Mouse (Mus musculus) ES-Bruce4 (cell line): ENCODE measurements around the gene Sept5. TPM values are rescaled to one million over a fixed set of nuclear protein-coding genes. Genes with fewer than 3 reads are reported as not detected.

ENCODE experiments used
- H3K27ac ChIP-seq: 2 replicates; pipeline ENCODE4 v1.5.1; 2012; ENCODE audit warnings: low read length, inconsistent platforms; ENCODE audit not compliant: insufficient read depth
- H3K27me3 ChIP-seq: 2 replicates; pipeline ENCODE4 v1.6.1; 2012; ENCODE audit warnings: mild to moderate bottlenecking, low read length, inconsistent platforms; ENCODE audit not compliant: control insufficient read depth, poor library complexity, insufficient read depth, severe bottlenecking
- H3K36me3 ChIP-seq: 2 replicates; pipeline ENCODE4 v1.6.1; 2012; ENCODE audit warnings: inconsistent platforms, mild to moderate bottlenecking, low read length, moderate library complexity; ENCODE audit not compliant: control insufficient read depth, poor library complexity, insufficient read depth, severe bottlenecking
- H3K4me1 ChIP-seq: one replicate; pipeline ENCODE4 v1.8.1; 2011; ENCODE audit warnings: low read length; ENCODE audit not compliant: control insufficient read depth, insufficient read depth
- H3K4me3 ChIP-seq: 2 replicates; pipeline ENCODE4 v1.5.1; 2011; ENCODE audit warnings: low read depth, mild to moderate bottlenecking, low read length
- H3K9ac ChIP-seq: 2 replicates; pipeline ENCODE4 v1.6.1; 2012; ENCODE audit warnings: low read depth, mild to moderate bottlenecking, inconsistent platforms; ENCODE audit not compliant: poor library complexity, severe bottlenecking
- H3K9me3 ChIP-seq: replicated peaks from 2 replicates; pipeline ENCODE4 v1.6.1; 2012; ENCODE audit warnings: mild to moderate bottlenecking, low read length, inconsistent platforms; ENCODE audit not compliant: control insufficient read depth, poor library complexity, insufficient read depth, severe bottlenecking
- CTCF ChIP-seq: IDR thresholded peaks from one replicate; pipeline ENCODE4 v1.8.1; 2011; ENCODE audit warnings: low read depth, low read length
- EP300 ChIP-seq: IDR thresholded peaks from 2 replicates; pipeline ENCODE4 v1.6.1; 2011; ENCODE audit warnings: low read depth, low read length; ENCODE audit not compliant: insufficient read depth
- POLR2A ChIP-seq: IDR thresholded peaks from one replicate; pipeline ENCODE4 v1.8.1; 2011; ENCODE audit warnings: low read length; ENCODE audit not compliant: insufficient read depth
- polyA plus RNA-seq: library from polyadenylated mRNA; stranded (reverse); fragments of >200 nt; gene quantifications from 2 replicates; pipeline ENCODE4 v1.2.4, GENCODE M21; 2011; ENCODE audit warnings: low read depth; ENCODE audit not compliant: missing spikeins, insufficient read depth, insufficient read length

The Sept5 gene
- polyA plus RNA-seq, 1 experiment: 1.8 TPM

- TF ChIP-seq CTCF (no peak), POLR2A (no peak), EP300 (no peak)
- Histone ChIP-seq H3K4me3 (no peak overlapping the region), H3K4me1 (no peaks in the 10 kb centered on the region)
These were observed 40.6 kb downstream of the Sept5 start for GRCm38 (mm10) chr16:18589080-18589621.

GRCm38 (mm10) chr16:18588738-18589055 is 41.1 kb downstream of the Sept5 start:
- H3K4me1 ChIP-seq: no peaks in the 10 kb centered on the region
- H3K36me3 ChIP-seq: no peaks in the 10 kb centered on the region
- TF ChIP-seq EP300 (no peak), POLR2A (no peak), CTCF (no peak)
- peaks cover 41% of the 10 kb centered on the region for H3K27me3 ChIP-seq
- H3K9me3 ChIP-seq: no peaks in the 10 kb centered on the region
- peak overlapping the region; percentile 32; the same call in 1 of the 2 replicates for H3K4me3 ChIP-seq
- H3K9ac ChIP-seq: peak overlapping the region; percentile 15; the same call in 1 of the 2 replicates
- no peak overlapping the region for H3K27ac ChIP-seq

More at GRCm38 (mm10) chr16:18589080-18589621, 40.6 kb downstream of the Sept5 start:
- no peaks in the 10 kb centered on the region for H3K36me3 ChIP-seq
- H3K9ac ChIP-seq: 0 out of 2 replicates have a peak overlapping the region, but pooled peaks have one; percentile 15
- H3K9me3 ChIP-seq: no peaks in the 10 kb centered on the region
- H3K27me3 ChIP-seq: peaks cover 40% of the 10 kb centered on the region
- H3K27ac ChIP-seq: no peak overlapping the region

- H3K27me3 ChIP-seq: peaks cover 47% of the 10 kb centered on the region
- H3K4me1 ChIP-seq: no peaks in the 10 kb centered on the region
- H3K27ac ChIP-seq: no peak overlapping the region
- H3K9me3 ChIP-seq: no peaks in the 10 kb centered on the region
- peak overlapping the region; percentile 32 for H3K4me3 ChIP-seq
- peak overlapping the region; percentile 15; the same call in 1 of the 2 replicates for H3K9ac ChIP-seq
- no peaks in the 10 kb centered on the region for H3K36me3 ChIP-seq
- TF ChIP-seq POLR2A (no peak), EP300 (no peak), CTCF (no peak)
These were observed 41.7 kb downstream of the Sept5 start for GRCm38 (mm10) chr16:18587847-18588737.

- no peaks in the 10 kb centered on the region for H3K4me1 ChIP-seq
- no peaks in the 10 kb centered on the region for H3K36me3 ChIP-seq
- peak overlapping the region; percentile 47 for H3K4me3 ChIP-seq
- H3K9ac ChIP-seq: peak overlapping the region; percentile 55
- H3K9me3 ChIP-seq: no peaks in the 10 kb centered on the region
- TF ChIP-seq CTCF: no peak
- TF ChIP-seq POLR2A: no peak
- no peak for TF ChIP-seq EP300
- H3K27me3 ChIP-seq: peaks cover 57% of the 10 kb centered on the region
- no peak overlapping the region for H3K27ac ChIP-seq
These were observed 42.7 kb downstream of the Sept5 start for GRCm38 (mm10) chr16:18586906-18587546.

- Histone ChIP-seq H3K9ac (peak overlapping the region; percentile 55), H3K27me3 (peaks cover 63% of the 10 kb centered on the region), H3K36me3 (no peaks in the 10 kb centered on the region), H3K9me3 (no peaks in the 10 kb centered on the region), H3K27ac (no peak overlapping the region), H3K4me3 (peak overlapping the region; percentile 47), H3K4me1 (no peaks in the 10 kb centered on the region)
- TF ChIP-seq EP300 (no peak), POLR2A (no peak), CTCF (no peak)
These were observed 43.5 kb downstream of the Sept5 start for GRCm38 (mm10) chr16:18586076-18586905.
